Mouse (Mus musculus) forebrain, postnatal 0 days (tissue): Measurements from ENCODE around the gene Anks1b. TPM values are rescaled to one million over a fixed set of nuclear protein-coding genes. Genes with fewer than 3 reads are reported as not detected.

Experiments used
- ATAC-seq: fragments of 200-750 bp; cut with Nextera tagmentation; 2 replicates; pipeline ENCODE4 v1.8.0; 2017; ENCODE audit warnings: mild to moderate bottlenecking, moderate library complexity
- DNase-seq: peaks from one replicate; pipeline ENCODE4 v3.0.0-alpha.2; 2015
- H3K27ac ChIP-seq: fragments of 300-500 bp; sonication (generic); 2 replicates; pipeline ENCODE4 v1.5.1; 2014; ENCODE audit warnings: low read depth, mild to moderate bottlenecking, antibody characterized with exemption, low read length, moderate library complexity, mixed read lengths
- H3K27me3 ChIP-seq: fragments of 300-500 bp; sonication (generic); 2 replicates; pipeline ENCODE4 v1.6.1; 2014; ENCODE audit warnings: mild to moderate bottlenecking, low read length, mixed read lengths; ENCODE audit not compliant: insufficient read depth
- H3K36me3 ChIP-seq: fragments of 300-500 bp; sonication (generic); 2 replicates; pipeline ENCODE4 v1.6.1; 2014; ENCODE audit warnings: mild to moderate bottlenecking, moderate library complexity; ENCODE audit not compliant: insufficient read depth
- H3K4me1 ChIP-seq: fragments of 300-500 bp; sonication (generic); 2 replicates; pipeline ENCODE4 v1.6.1; 2014; ENCODE audit warnings: antibody characterized with exemption; ENCODE audit not compliant: insufficient read depth
- H3K4me2 ChIP-seq: fragments of 300-500 bp; sonication (generic); 2 replicates; pipeline ENCODE4 v1.6.1; 2014; ENCODE audit warnings: low read depth, mild to moderate bottlenecking, moderate library complexity
- H3K4me3 ChIP-seq: fragments of 300-500 bp; sonication (generic); 2 replicates; pipeline ENCODE4 v1.5.1; 2014; ENCODE audit warnings: low read depth, low read length, mixed read lengths
- H3K9ac ChIP-seq: fragments of 300-500 bp; sonication (generic); 2 replicates; pipeline ENCODE4 v1.6.1; 2014; ENCODE audit warnings: mild to moderate bottlenecking
- H3K9me3 ChIP-seq: fragments of 300-500 bp; sonication (generic); 2 replicates; pipeline ENCODE4 v1.6.1; 2016; ENCODE audit warnings: low read length
- CTCF ChIP-seq: sonication (generic); IDR thresholded peaks from 2 replicates; pipeline ENCODE4 v1.5.1; 2016; ENCODE audit warnings: antibody characterized with exemption, control low read depth, low read depth
- WGBS: fragments of 180-500 bp; shearing (Covaris S2); extraction: QIAGEN DNeasy Blood & Tissue Kit; methylation state at CpG from one replicate; pipeline ENCODE4 v1.1.7; 2014; 5-methylcytosine and 5-hydroxymethylcytosine counted together
- polyA plus RNA-seq: library from polyadenylated mRNA; unstranded; fragments of >200 nt; fragmentation: Nextera tagmentation; extraction: Ambion mirVana; gene quantifications from 2 replicates; pipeline ENCODE4 v1.2.1, GENCODE M21; 2015
- total RNA-seq: library from RNA; depleted of rRNA; stranded (reverse); fragments of >200 nt; gene quantifications from 2 replicates; pipeline ENCODE4 v1.2.3, GENCODE M21; 2014

Gene Anks1b
- total and polyA plus RNA-seq, 2 experiments from 2014 or later, result 120 to 145 TPM

DNA sequence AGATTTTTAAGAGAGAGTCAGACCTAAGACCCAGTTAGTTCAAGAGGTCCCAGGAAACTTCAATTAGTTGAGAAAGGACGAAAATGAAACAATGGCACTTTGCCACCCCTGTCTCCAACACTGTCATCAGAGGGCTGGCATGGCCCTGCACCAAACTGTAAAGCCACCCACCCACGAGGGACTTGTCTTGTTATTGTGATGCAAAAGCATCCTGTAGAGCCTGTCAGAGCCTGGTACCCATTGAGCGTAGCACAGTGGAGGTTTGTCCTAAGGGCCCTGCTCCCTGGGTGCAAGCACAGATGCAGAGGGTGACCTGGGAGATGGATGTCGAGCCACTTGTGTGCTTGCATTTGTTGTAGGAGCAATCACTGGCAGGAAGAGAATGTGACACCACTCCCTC, 983.4 kb downstream of the Anks1b start:
- no peak overlapping the region for H3K9ac ChIP-seq
- no peak overlapping the region for H3K4me2 ChIP-seq
- H3K27me3 ChIP-seq, result no peaks in the 10 kb centered on the region
- DNase-seq (no peak), ATAC-seq (no peak)
- WGBS, result 29% methylated on average over 4 of the region's 4 CpGs
- H3K27ac ChIP-seq, result no peak overlapping the region
- no peak overlapping the region for H3K4me3 ChIP-seq
- no peaks in the 10 kb centered on the region for H3K9me3 ChIP-seq
- no peak for TF ChIP-seq CTCF
- no peaks in the 10 kb centered on the region for H3K36me3 ChIP-seq
- H3K4me1 ChIP-seq, result no peaks in the 10 kb centered on the region

DNA sequence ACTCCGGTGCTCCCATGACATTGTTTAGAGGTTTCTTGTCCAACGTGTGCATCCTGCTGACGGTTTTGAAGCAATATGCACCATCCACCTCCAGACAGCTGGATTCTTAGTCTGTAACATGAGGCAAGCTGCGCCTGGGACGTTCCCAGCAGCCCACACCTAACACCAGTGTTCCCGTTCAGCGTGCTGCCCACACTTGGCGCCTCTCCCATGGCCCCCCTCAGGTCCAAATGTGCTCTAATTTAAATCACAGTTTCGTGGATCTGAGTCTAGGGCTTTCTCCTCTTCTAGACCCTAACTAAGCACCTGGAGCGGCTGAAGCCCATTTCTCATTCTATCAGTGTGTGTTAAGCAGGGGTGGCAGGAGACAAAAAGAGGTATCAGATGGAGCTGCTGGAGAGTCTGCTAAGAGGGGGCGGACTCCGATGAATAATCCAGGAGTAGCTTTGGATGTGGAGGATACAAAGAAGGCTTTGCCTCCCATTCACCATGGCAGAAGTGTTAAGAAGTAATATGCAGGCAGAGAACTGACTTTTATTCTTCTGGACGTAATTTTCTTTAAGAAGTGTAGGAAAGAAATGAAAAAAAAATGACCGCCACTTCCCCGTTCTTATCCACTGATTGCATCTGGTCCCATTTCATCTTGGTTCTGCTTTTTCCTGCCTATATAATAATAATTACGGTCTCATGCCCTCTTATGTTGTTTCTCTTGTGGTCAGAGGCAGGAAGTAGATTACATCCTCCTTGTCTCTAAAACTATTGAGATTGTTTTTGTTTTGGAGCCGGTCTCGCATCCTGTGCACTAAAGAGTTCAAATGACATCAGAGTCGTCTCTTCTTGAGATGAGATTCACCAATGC, 986.6 kb downstream of the Anks1b start:
- WGBS, result 78% methylated on average over 19 of the region's 19 CpGs
- no peak overlapping the region for H3K4me2 ChIP-seq
- no peak for DNase-seq
- no peak for TF ChIP-seq CTCF
- H3K27me3 ChIP-seq, result no peaks in the 10 kb centered on the region
- no peak for ATAC-seq
- no peak overlapping the region for H3K27ac ChIP-seq
- no peaks in the 10 kb centered on the region for H3K9me3 ChIP-seq
- no peaks in the 10 kb centered on the region for H3K4me1 ChIP-seq
- H3K9ac ChIP-seq, result no peak overlapping the region
- H3K4me3 ChIP-seq, result no peak overlapping the region
- no peaks in the 10 kb centered on the region for H3K36me3 ChIP-seq

DNA sequence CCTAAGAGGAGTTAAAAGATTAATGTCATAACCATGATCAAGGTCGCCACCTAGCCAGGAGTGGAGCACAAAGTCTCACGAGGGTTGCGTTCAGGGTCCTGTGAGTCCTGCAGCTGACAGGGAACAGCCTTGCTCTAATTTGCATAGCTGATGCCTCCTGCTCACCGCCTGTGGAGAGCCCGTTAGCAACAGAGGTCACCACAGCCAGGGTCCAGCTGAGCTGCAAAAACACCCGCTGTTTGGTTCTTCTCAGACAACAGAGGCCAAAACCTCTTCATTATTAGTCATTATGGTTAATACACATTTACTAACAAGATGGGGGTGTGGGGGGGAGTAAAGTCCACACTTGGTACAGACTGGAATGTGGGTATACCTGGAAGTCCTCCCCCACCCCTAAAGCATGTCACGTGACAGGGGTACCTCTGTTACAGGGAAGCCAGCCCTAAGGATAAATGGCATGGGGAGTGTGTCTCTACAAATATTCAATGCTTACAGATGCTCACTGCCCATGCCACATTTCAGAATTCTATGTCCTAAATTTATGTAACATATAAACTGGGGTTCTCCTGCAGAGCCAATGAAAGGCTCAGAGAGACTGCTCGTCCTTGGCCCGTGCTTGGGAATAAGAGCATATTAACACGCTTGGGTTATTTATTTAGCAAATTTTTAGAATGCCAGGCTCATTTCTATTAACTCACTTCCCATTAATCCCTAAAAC, 990.7 kb downstream of the Anks1b start:
- no peaks in the 10 kb centered on the region for H3K4me1 ChIP-seq
- no peak for TF ChIP-seq CTCF
- H3K4me2 ChIP-seq, result no peak overlapping the region
- H3K36me3 ChIP-seq, result no peaks in the 10 kb centered on the region
- no peaks in the 10 kb centered on the region for H3K9me3 ChIP-seq
- no peak for DNase-seq
- H3K27me3 ChIP-seq, result no peaks in the 10 kb centered on the region
- no peak for ATAC-seq
- H3K27ac ChIP-seq, result no peak overlapping the region
- WGBS, result 22% methylated on average over 10 of the region's 10 CpGs
- H3K9ac ChIP-seq, result no peak overlapping the region
- no peak overlapping the region for H3K4me3 ChIP-seq

DNA sequence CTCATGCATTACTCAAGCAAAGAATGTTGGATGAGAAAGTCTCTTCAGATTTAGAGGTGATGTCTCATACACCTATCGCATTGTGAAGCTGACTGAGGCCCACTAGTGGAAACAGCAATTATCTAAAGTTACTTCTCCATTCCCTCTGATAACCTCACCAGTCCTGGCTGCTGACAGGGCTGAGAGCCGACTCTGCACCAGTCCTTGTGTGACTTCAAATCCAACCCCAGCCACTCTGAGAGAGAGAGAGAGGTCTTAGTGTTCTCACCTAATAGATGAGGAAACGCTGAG, 991.2 kb downstream of the Anks1b start:
- Histone ChIP-seq H3K9me3 (no peaks in the 10 kb centered on the region), H3K4me2 (no peak overlapping the region), H3K27me3 (no peaks in the 10 kb centered on the region), H3K9ac (no peak overlapping the region), H3K27ac (no peak overlapping the region), H3K36me3 (no peaks in the 10 kb centered on the region), H3K4me1 (no peaks in the 10 kb centered on the region), H3K4me3 (no peak overlapping the region)
- no peak for ATAC-seq
- TF ChIP-seq CTCF, result no peak
- 33% methylated on average over 3 of the region's 3 CpGs for WGBS
- no peak for DNase-seq

DNA sequence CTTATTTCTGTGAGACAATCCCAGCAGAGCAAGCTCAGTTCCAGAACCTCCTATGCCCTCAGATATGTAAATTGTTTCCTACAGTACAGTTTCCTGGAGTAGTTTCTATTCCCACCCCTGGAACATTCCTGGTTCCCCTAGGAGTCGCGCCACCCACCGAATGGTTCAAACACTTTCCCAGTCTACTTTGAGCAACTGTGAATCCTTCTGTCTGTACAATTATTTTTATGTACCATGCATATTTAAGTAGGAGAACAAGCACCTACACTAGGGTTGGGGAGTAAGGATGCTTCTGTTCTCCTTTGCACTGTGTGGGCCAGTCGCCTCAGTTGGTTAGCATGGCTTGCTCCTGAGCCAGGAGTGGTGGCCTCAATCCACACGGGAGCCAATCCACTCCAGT, 999.9 kb downstream of the Anks1b start:
- H3K4me1 ChIP-seq, result no peaks in the 10 kb centered on the region
- H3K36me3 ChIP-seq, result no peaks in the 10 kb centered on the region
- no peak for TF ChIP-seq CTCF
- H3K4me3 ChIP-seq, result no peak overlapping the region
- H3K27ac ChIP-seq, result no peak overlapping the region
- no peak overlapping the region for H3K9ac ChIP-seq
- DNase-seq (no peak), ATAC-seq (no peak)
- H3K4me2 ChIP-seq, result no peak overlapping the region
- no peaks in the 10 kb centered on the region for H3K27me3 ChIP-seq
- 86% methylated on average over 5 of the region's 5 CpGs for WGBS
- no peaks in the 10 kb centered on the region for H3K9me3 ChIP-seq

DNA sequence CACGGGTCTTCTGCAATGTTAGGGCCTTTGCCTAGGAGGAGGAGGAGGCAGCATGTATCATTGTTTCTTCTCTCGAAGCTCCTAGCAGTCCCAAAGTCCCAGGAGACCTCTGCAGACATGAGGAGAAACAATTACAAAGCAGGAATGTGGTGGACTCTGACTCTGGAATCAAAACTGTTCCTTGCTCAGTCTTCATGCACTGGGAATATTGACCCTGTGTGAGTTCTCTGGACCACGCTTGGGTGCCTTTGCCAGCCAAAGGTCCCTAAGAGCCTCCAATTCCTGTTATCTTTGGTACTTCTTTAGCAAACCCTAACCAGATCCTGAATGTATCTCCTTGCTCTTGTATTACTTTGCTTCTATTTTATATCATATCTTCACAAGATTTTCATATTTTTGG, 1000.9 kb downstream of the Anks1b start:
- H3K36me3 ChIP-seq, result no peaks in the 10 kb centered on the region
- no peak overlapping the region for H3K9ac ChIP-seq
- no peak overlapping the region for H3K4me3 ChIP-seq
- WGBS, result 81% methylated on average over 3 of the region's 3 CpGs
- H3K4me2 ChIP-seq, result no peak overlapping the region
- no peaks in the 10 kb centered on the region for H3K9me3 ChIP-seq
- TF ChIP-seq CTCF, result no peak
- H3K27ac ChIP-seq, result no peak overlapping the region
- no peak for DNase-seq
- H3K27me3 ChIP-seq, result no peaks in the 10 kb centered on the region
- H3K4me1 ChIP-seq, result no peaks in the 10 kb centered on the region
- no peak for ATAC-seq

DNA sequence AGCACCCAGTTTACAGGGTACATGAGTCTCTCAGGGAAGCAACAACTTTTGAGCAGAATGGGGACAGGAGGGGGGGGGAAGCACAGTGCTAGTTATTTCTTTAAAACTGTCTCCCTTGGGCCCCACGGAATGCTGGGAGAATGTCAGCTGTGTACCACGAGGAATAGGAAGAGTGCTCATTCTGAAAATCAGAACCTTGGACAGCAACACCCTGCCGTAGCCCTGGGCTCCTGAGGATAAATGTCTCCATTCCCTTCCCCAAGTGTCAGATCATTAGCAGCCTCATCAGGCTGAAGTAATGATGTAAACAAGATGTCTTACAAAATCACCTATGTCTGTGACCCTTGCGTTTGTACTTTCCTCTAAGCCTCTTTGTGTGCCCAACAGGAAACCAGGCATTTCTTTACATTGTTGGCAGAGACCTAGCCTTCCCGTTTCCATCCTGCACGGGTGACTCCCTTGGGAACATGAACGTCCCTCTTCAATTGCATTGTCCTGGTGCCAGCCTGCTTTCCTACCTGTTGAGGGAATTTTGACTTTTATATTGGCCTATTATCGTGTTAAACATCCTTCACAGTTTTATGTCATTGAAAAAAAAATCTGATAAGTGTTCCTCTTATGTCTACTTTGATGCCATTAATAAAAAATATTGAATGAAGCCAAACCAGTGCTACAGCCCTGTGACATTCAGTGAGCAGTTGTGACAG, 1007.7 kb downstream of the Anks1b start:
- ATAC-seq (no peak), DNase-seq (no peak)
- H3K9ac ChIP-seq, result no peak overlapping the region
- no peaks in the 10 kb centered on the region for H3K9me3 ChIP-seq
- no peak overlapping the region for H3K4me3 ChIP-seq
- H3K4me1 ChIP-seq, result no peaks in the 10 kb centered on the region
- no peaks in the 10 kb centered on the region for H3K36me3 ChIP-seq
- no peaks in the 10 kb centered on the region for H3K27me3 ChIP-seq
- H3K27ac ChIP-seq, result no peak overlapping the region
- H3K4me2 ChIP-seq, result no peak overlapping the region
- no peak for TF ChIP-seq CTCF
- WGBS, result 27% methylated on average over 8 of the region's 8 CpGs
